Mouse (Mus musculus) liver, adult 2 months (tissue): ENCODE data around the gene Spata9.

ENCODE experiments used
- CTCF ChIP-seq: fragments of 200-500 bp; IDR thresholded peaks from 2 replicates; pipeline ENCODE4 v1.5.1; 2011; ENCODE audit warnings: low read depth, low read length, control low read depth
- POLR2A ChIP-seq: fragments of 200-500 bp; IDR thresholded peaks from 2 replicates; pipeline ENCODE4 v1.6.1; 2011; ENCODE audit warnings: low read length, control low read depth; ENCODE audit not compliant: insufficient read depth; ENCODE audit errors: extremely low read depth

GRCm38 (mm10) chr13:75941518-75942295 is 25.2 kb upstream of the Spata9 start:
- no peak for TF ChIP-seq CTCF
- no peak for TF ChIP-seq POLR2A
